Mouse (Mus musculus) midbrain, postnatal 0 days (tissue): ENCODE measurements at regions not wholly inside any gene's neighbourhood (a gene's known extent, or its start where the extent isn't known, plus 50 kb on each side); places are given as distances from the start of the nearest gene placed in this dataset.

ENCODE experiments used
- ATAC-seq: fragments of 200-750 bp; cut with Nextera tagmentation; 2 replicates; pipeline ENCODE4 v1.8.0; 2017; ENCODE audit warnings: moderate number of reproducible peaks, mild to moderate bottlenecking, moderate TSS enrichment, moderate library complexity; ENCODE audit not compliant: low FRiP score
- DNase-seq: peaks from one replicate; pipeline ENCODE4 v3.0.0-alpha.2; 2015; ENCODE audit warnings: low spot score
- H3K27ac ChIP-seq: fragments of 300-500 bp; sonication (generic); 2 replicates; pipeline ENCODE4 v1.5.1; 2014; ENCODE audit warnings: low read depth, mild to moderate bottlenecking, low read length, mixed read lengths
- H3K27me3 ChIP-seq: fragments of 300-500 bp; sonication (generic); 2 replicates; pipeline ENCODE4 v1.6.1; 2014; ENCODE audit warnings: low read length, control low read depth, mixed read lengths; ENCODE audit not compliant: insufficient read depth
- H3K36me3 ChIP-seq: fragments of 300-500 bp; sonication (generic); 2 replicates; pipeline ENCODE4 v1.6.1; 2014; ENCODE audit warnings: low read length, control low read depth, mixed read lengths; ENCODE audit not compliant: insufficient read depth
- H3K4me1 ChIP-seq: fragments of 300-500 bp; sonication (generic); 2 replicates; pipeline ENCODE4 v1.6.1; 2014; ENCODE audit warnings: mild to moderate bottlenecking, control low read depth, antibody characterized with exemption, low read length, mixed read lengths; ENCODE audit not compliant: insufficient read depth
- H3K4me2 ChIP-seq: fragments of 300-500 bp; sonication (generic); 2 replicates; pipeline ENCODE4 v1.6.1; 2014; ENCODE audit warnings: low read depth, mild to moderate bottlenecking, low read length, mixed read lengths; ENCODE audit not compliant: poor library complexity, severe bottlenecking
- H3K4me3 ChIP-seq: fragments of 300-500 bp; sonication (generic); 2 replicates; pipeline ENCODE4 v1.5.1; 2014; ENCODE audit warnings: low read depth, mild to moderate bottlenecking, low read length, moderate library complexity
- H3K9ac ChIP-seq: fragments of 300-500 bp; sonication (generic); replicated peaks from 2 replicates; pipeline ENCODE4 v1.6.1; 2014; ENCODE audit warnings: mild to moderate bottlenecking, low read length, moderate library complexity, mixed read lengths; ENCODE audit not compliant: poor library complexity, severe bottlenecking
- H3K9me3 ChIP-seq: fragments of 300-500 bp; sonication (generic); 2 replicates; pipeline ENCODE4 v1.6.1; 2016; ENCODE audit warnings: low read length, control low read depth
- CTCF ChIP-seq: IDR thresholded peaks from 2 replicates; pipeline ENCODE4 v1.5.1; 2016; ENCODE audit warnings: antibody characterized with exemption, mild to moderate bottlenecking
- WGBS: fragments of 180-500 bp; shearing (Covaris S2); extraction: QIAGEN DNeasy Blood & Tissue Kit; methylation state at CpG from one replicate; pipeline ENCODE4 v1.1.7; 2014; 5-methylcytosine and 5-hydroxymethylcytosine counted together

DNA sequence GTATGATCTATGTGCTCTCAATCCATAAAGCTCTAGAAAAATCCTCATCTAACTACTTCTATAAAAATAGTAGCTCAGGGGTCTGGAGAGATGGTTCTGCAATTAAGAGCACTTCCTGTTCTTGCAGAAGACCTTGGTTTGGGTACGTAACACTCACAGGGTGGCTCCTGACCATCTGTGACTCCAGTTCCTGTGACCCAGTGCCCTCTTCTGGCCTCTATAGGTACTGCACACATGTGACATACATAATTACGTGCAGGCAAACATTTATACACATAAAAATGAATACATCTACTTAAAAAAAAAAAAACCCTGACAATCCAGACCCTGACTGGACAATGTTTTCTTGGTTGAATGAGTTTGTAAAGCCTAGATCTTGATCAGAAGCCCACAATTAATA, 347.2 kb upstream of the Tmpo start:
- Histone ChIP-seq H3K36me3 (no peaks in the 10 kb centered on the region), H3K4me1 (no peaks in the 10 kb centered on the region), H3K9me3 (no peaks in the 10 kb centered on the region), H3K27ac (no peak overlapping the region), H3K9ac (no peak overlapping the region), H3K4me2 (no peak overlapping the region), H3K4me3 (no peak overlapping the region), H3K27me3 (no peaks in the 10 kb centered on the region)
- no peak for DNase-seq
- no peak for ATAC-seq
- 85% methylated on average over 2 of the region's 2 CpGs for WGBS
- TF ChIP-seq CTCF: peak; percentile 36

DNA sequence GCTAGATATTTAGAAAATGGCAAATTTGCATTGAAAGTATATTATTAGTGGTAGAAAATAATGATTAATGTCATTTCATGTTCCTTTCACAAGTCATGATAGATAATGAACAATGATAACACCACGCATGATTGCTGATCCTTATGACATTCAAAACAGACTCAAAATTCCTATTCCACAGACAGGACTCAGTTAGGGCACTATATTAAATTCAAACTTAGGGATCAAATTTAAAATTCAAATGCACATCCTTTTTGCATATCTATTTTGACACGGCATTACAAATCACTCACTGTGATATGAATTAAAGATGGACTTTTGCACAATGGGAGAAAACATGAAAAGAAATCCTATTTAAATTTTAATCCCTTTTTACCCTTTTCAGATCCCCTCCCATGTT, 340.1 kb upstream of the Tmpo start:
- Histone ChIP-seq H3K27me3 (no peaks in the 10 kb centered on the region), H3K9me3 (no peaks in the 10 kb centered on the region), H3K27ac (no peak overlapping the region), H3K4me2 (no peak overlapping the region), H3K9ac (no peak overlapping the region), H3K4me3 (no peak overlapping the region), H3K36me3 (no peaks in the 10 kb centered on the region), H3K4me1 (no peaks in the 10 kb centered on the region)
- no peak for ATAC-seq
- no peak for DNase-seq
- WGBS: 28% methylated on average over 2 of the region's 2 CpGs
- no peak for TF ChIP-seq CTCF

- ATAC-seq: no peak
- Histone ChIP-seq H3K9me3 (no peaks in the 10 kb centered on the region), H3K4me2 (no peak overlapping the region), H3K36me3 (no peaks in the 10 kb centered on the region), H3K27ac (no peak overlapping the region), H3K4me3 (no peak overlapping the region), H3K9ac (no peak overlapping the region), H3K4me1 (no peaks in the 10 kb centered on the region), H3K27me3 (no peaks in the 10 kb centered on the region)
- TF ChIP-seq CTCF: no peak
- DNase-seq: no peak
- 49% methylated on average over 2 of the region's 2 CpGs for WGBS
Measured at GRCm38 (mm10) chr10:91515021-91515371, 333.9 kb upstream of the Tmpo start.

GRCm38 (mm10) chr10:91514163-91515020, 333.3 kb upstream of the Tmpo start:
- H3K4me3 ChIP-seq: no peak overlapping the region
- ATAC-seq (no peak), DNase-seq (no peak)
- no peaks in the 10 kb centered on the region for H3K4me1 ChIP-seq
- no peak overlapping the region for H3K9ac ChIP-seq
- no peaks in the 10 kb centered on the region for H3K27me3 ChIP-seq
- 81% methylated on average over 9 of the region's 9 CpGs for WGBS
- H3K4me2 ChIP-seq: no peak overlapping the region
- no peaks in the 10 kb centered on the region for H3K9me3 ChIP-seq
- no peaks in the 10 kb centered on the region for H3K36me3 ChIP-seq
- TF ChIP-seq CTCF: no peak
- H3K27ac ChIP-seq: no peak overlapping the region

DNA sequence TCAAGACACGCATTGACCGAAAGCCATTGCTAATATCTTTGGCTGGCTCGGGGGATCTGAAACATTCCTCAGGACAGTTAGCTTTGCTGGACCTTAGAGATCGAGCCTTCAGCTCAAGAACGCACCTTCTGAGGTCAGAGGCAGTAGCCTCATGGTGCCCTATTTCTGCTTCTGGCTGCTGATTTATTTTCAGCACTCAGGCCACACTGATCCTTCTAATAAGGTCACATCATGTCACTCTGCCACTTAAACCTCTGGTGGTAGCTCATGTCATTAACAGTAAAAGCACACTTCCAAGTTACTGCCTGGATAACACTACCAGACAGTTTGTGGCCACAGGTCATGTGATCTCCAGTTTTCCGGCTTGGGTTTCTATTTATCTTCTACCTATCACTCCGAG, 325.9 kb upstream of the Tmpo start:
- H3K4me2 ChIP-seq: no peak overlapping the region
- H3K9me3 ChIP-seq: no peaks in the 10 kb centered on the region
- TF ChIP-seq CTCF: no peak
- no peaks in the 10 kb centered on the region for H3K4me1 ChIP-seq
- H3K27ac ChIP-seq: no peak overlapping the region
- 87% methylated on average over 7 of the region's 7 CpGs for WGBS
- no peak for ATAC-seq
- DNase-seq: no peak
- H3K36me3 ChIP-seq: no peaks in the 10 kb centered on the region
- no peak overlapping the region for H3K9ac ChIP-seq
- no peak overlapping the region for H3K4me3 ChIP-seq
- no peaks in the 10 kb centered on the region for H3K27me3 ChIP-seq

DNA sequence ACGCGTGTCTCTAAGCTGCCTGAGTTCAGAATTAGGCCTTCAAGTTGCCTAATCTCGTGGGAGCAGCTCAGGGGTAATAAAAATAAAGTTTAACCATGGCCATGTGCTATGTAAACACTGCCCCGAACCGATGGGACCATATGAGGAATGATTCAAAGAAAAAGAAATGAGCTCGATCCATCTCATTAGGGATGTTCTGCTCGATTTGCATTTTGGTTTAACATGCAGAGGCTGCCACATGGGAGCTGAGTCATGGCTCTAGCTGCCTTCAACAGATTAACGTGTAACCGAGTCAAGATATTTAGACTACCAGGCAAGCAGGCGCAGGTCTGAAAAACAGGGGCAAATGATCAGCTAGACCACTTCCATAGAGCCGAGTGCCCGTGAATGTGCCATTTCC, 323.8 kb upstream of the Tmpo start:
- no peak for ATAC-seq
- no peak overlapping the region for H3K9ac ChIP-seq
- H3K4me3 ChIP-seq: no peak overlapping the region
- no peaks in the 10 kb centered on the region for H3K9me3 ChIP-seq
- H3K4me2 ChIP-seq: no peak overlapping the region
- H3K27ac ChIP-seq: no peak overlapping the region
- no peaks in the 10 kb centered on the region for H3K36me3 ChIP-seq
- no peaks in the 10 kb centered on the region for H3K27me3 ChIP-seq
- no peak for TF ChIP-seq CTCF
- 60% methylated on average over 12 of the region's 12 CpGs for WGBS
- DNase-seq: peak; percentile 24
- H3K4me1 ChIP-seq: no peaks in the 10 kb centered on the region
